Mouse (Mus musculus) skeletal muscle tissue, adult 2 months (tissue): ENCODE measurements around the gene Tgfb3.

Experiments
- DNase-seq: peaks from one replicate; pipeline ENCODE4 v3.0.0-alpha.2; 2012; ENCODE audit warnings: low read depth, low spot score

Gene Tgfb3

DNA sequence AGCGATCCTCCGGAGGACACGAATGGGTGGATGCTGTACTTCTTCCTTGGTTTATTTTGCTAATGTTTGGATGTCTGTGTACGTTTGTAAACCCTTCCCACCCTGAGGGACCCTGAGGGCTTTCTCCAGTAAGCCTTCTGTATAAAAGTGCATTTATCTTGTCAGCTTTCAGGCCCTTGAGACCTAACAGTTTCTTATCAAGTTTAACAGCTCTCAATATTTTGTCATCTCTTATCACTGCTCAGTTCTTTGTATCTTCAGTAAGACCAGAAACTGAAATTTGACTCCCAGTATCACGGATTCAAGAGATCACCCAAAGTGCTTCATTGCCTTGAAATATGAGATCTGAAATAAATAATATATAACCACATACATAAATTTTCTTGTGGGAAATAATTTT lies 47.9 kb downstream of the Tgfb3 start:
- DNase-seq, result no peak

DNA sequence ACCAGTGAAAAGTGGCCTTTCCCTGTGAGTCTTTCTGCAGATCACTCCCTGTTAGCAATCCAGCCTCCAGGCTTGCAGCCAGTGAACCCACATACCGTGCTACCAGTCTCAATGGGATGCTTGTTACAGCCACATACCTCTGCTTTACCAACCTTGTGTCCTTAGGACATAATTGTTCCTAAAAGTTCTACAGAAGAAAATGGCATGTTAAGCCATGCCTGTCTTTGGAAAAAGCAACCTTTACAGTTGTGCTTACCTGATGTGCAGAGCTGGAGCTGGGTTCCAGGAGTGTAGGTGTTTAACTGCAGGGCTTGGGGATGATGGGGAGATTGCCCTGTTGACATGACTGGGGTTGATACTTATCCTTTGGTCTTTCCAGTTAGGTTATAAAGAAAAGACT lies 51.1 kb downstream of the Tgfb3 start:
- no peak for DNase-seq

DNA sequence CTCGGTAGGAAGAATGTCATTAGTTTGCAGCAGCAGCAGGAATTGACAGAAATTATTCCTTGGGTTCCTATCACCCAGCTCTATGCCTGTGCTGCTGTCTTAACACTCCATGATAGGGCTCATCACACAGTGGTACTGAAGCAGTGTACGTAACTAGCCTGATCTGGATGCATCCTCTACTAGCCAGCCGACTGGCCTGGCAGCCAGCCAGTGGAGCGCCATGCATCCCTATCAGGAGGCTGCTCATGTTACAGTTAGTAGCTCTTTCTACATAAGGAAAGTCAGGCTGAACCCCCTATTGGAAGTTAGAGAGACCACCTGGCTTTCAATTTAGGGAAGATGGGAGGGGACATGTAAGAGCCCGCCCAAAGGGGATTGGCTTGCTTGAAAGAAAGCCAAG lies 51.8 kb downstream of the Tgfb3 start:
- no peak for DNase-seq

DNA sequence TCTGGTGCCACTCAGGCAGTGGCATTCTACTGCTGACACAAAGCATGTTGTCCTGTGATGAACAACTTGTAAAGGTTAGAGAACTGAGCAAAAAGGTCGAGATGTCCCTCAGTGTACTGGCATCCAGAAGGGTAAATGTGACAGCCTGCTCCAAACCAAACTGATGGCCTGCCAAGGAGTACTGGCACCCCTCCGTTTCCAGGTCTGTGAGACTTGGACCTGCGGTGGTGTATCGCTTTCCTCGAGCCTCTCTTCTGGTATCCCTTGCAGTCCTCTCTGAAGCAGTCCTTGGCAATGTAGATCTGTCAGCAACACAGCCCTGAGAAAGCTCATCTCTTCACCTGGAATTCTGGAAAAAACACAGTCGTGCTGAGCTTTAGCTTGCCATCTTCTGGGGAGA lies 53.4 kb downstream of the Tgfb3 start:
- DNase-seq, result peak; percentile 60

DNA sequence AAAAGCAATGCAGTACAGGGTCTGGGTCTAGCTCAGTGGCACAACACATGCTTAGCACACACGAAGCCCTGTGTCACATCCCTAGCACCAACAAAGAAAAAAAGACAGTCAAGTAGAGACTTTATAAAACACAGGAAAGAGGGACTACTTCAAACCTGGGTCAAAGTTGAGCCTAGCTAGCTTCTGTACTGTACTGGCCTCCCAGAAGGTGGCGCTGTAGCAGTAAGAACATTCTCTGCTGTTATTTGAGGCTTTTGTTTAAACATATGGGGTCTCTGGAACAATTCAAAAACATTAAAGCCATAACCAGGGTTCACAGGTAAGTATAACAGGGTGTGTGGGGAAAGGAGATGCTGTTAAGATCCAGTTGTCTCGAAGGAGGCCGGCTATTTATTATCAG lies 54.4 kb downstream of the Tgfb3 start:
- no peak for DNase-seq

DNA sequence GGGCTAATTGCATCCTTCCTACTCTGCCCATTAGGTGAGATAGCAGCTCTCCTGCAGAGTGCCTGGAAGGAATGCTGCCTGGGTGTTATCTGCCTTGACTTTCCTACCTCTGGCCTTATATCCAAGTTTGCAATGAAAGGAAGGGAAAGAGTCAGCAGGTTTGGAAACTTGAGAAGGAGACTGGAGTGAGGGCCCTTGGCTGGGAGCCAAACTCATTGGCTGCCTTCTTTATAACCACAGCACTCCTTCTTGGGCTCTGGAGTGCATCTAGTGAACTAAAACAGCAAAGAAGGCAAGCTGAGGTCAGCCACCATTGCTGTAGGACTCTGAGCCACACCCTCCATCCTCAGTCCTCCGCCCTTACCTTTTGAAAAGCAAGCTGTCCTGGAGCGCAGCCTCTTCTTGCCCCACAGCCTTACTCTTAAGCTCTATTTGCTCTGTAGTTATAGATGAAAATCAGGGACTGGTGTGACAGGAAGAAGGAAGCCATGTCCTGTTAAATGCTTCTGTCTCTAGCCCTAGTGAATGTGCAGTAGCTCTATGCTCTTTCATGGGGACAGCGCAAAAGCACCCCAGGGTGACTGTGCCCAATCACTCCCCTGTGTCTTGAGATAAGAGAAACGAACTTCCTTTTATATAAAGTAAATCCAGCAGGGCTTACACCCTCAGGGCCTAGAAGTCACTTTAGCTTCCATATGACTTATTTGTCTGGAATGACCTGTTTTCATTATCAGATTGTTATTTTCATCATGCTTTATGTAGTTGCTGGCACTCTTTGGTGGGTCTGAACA lies 55.6 kb downstream of the Tgfb3 start:
- peak; percentile 40 for DNase-seq

DNA sequence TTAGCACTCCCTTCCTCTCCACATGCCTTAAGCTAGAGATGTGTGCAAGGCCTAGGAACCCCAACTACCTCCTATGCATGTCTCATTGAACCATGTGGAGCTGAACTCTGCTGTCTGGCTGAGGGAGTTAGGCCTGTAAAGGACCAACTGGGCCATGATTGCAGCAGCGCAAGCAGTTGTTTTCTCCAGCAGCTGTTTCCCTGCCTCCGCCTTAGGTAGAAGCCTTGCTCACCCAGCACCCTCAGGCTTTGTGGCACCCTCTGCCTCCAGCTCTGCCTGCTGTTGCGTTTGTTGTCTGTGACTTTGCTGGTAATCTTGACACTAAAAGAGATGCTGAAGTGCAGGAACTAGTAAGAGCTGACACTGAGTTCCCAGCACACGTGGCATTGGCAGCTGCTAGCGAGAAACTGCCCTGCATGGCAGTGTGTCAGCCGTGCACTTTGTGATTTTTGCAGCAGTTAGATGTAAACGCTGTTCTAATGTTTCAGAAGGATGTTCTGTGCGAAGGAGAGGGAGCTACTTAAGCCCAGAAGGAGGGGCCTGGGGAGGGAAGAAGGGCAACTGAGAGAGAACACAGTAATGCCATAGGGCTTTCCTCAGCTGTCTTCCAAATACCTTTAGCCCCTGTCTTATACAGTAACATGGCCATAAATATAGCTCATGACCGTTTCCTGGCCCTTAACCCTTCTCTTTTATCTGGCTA lies 56.4 kb downstream of the Tgfb3 start:
- no peak for DNase-seq

DNA sequence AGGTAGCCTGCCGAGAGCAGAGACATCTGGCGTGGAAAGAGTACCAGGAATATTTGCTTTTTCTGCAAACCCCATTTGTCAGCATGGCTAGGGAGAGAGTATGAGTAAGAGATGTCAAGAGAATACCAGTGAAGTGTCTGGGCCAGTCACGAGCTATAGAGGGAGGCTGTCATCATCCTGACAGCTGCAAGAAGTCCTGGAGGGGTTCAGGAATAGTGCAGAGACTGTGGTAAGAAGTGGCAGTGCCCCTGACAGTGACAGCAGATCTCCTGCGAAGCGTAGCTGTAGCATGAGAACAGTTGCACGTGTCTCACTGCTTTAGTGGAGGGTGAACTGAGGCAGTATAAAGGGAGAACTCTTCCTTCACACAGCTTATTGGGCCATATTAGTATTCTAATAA lies 57.3 kb downstream of the Tgfb3 start:
- DNase-seq, result no peak

DNA sequence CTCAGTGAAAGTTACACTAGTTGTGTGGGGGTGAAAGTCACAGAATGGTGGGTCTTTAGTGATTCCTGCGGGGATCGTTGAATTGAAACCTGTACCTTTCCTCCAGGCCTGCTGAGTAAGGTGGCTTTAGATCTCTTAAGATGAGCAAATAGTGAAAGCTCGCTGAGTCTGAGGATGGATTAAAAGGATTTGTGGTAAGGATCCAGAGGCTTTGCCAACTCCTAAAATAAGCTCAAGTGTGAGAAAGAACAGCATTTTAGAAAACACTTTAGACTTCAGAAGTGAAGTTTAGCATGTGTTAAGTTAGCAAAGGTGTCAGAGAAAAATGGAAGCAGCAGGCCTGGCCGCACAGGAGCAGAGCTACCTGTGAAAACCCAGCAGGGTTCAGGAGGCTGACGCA lies 61.5 kb downstream of the Tgfb3 start:
- no peak for DNase-seq

DNA sequence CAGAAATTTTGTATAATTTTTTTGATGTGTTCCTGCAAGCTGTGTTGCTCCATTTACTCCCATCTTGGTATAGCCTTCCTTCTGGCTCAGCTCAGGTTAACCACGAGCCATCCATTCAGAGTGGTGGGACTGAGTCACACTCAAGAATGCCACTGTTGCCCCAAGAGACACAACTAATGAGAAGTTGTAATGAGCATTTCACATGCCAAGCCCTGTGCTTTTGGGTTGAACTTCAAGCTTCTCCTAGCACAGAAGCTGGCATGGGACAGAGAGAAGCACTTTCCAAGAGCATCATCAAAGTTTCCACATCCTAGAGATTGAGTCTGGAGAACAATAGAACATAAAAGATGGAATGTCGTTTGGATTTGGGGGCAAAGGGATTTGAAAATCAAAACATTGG lies 63.7 kb downstream of the Tgfb3 start:
- no peak for DNase-seq

DNA sequence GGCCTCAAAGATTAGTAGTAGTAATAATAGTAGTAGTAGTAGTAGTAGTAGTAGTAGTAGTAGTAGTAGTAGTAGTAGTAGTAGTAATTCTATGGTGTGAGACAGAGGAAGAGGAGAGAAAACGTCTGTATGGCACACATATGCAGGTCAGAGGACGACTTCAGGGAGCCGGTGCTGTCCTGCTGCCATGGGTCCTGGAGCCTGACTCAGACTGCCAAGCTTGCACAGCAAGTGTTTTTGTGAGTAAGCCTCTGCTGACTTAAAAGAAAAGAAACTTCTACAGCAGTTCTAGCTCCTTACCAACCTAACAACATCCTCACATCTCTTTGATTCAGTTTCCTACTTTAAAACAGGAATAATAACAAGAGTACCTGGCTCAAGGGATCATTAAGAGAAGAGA lies 64.2 kb downstream of the Tgfb3 start:
- DNase-seq, result no peak

DNA sequence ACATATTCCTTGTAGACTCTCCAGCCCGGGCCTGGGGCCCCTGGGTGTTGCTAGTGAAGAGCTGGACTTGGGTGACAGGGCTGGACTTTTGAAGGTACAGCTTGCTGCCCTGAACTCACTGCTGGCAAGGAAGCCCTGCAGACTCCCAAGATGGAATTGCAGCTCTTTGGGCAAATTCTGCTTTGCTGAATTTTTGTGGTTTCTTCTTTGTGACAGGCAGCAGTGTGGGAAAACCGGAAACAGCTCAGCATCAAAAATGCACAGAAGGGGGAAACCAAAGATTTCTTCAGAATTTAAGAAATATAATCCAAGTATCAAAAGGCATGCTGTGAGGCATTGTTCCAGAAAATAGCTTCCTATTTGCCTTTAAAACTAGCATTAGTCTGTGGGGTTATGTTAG lies 64.7 kb downstream of the Tgfb3 start:
- no peak for DNase-seq

DNA sequence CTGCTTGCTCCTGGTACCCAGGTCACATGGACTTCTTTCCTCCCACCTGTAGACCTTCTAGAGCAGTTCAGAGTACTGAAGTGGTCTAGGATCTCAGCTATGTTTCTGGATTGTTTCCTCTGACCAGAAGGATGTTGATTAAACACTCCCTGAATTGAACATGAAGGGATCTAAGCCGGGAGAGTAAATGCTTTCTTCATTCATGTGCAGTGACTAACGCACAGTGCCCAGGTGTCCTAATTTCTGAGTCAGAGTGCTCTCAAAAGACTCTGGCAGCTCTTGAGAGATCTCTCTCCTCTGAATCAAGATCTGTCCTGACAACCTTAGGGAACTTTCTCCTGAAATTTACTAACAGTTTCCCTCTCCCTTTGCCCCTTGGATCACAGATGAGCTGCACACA lies 66.6 kb downstream of the Tgfb3 start:
- no peak for DNase-seq

DNA sequence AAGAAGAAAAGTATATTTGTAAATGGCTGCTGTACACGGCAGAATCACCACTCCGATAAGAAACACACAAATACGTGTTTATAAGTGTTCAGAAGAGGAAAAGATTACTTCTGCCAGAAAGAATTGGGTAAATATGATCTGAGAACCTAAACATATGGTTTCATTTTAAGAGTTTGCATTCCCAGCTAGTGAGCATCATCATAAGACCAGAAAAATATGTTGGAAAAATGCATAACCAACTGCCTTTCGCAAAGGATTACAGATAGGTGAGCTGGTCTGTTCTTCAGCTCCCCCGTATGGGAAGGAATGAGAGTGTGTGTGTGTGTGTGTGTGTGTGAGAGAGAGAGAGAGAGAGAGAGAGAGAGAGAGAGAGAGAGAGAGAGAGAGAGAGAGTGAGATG lies 68.2 kb downstream of the Tgfb3 start:
- no peak for DNase-seq

DNA sequence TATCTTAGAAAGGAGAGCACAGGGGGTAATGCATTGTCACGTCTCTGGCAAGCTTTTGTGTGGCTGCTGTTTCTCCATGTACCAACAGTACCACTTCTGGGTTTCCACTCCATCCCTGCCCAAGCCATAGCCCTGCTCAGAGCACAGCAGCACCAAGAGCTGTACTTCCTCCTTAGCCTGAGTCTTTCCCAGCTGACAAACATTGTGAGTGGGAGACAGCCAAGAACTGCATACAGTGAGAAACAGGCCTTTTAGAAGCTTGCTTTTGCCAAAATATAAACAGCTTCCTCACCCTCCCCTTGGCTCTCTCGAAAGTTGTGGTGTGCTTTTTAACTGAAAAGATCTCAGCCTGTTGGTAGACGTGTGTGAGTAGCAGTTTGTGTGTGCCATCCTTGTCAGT lies 71.5 kb downstream of the Tgfb3 start:
- no peak for DNase-seq
